Mouse (Mus musculus) gastrocnemius, postnatal 4 days (tissue): ENCODE results near the gene Dpagt1. TPM values are rescaled to one million over a fixed set of nuclear protein-coding genes. Genes with fewer than 3 reads are reported as not detected.
"Not testable (repeated sequence)": the region's sequence is repeated elsewhere in the genome, so short reads cannot be mapped to it uniquely, and the experiment has no call there.

ENCODE experiments used
- DNase-seq, 2 experiments: peaks; one replicate each; pipeline ENCODE4 v3.0.0; 2021 to 2022; ENCODE audit warnings: low spot score in 2 of 2, mixed read lengths in 2 of 2
- total RNA-seq, 2 experiments: library from RNA; stranded (reverse); gene quantifications; 2 replicates each; pipeline ENCODE4 v1.2.3; 2021

Gene Dpagt1
- total RNA-seq, 2 experiments from 2014 or later, result 18.4 to 18.8 TPM

- no peak for DNase-seq
These were observed 11.1 kb downstream of the Dpagt1 start for GRCm38 (mm10) chr9:44336964-44337363.

GRCm38 (mm10) chr9:44337436-44338169 is 11.8 kb downstream of the Dpagt1 start:
- no peak for DNase-seq

DNA sequence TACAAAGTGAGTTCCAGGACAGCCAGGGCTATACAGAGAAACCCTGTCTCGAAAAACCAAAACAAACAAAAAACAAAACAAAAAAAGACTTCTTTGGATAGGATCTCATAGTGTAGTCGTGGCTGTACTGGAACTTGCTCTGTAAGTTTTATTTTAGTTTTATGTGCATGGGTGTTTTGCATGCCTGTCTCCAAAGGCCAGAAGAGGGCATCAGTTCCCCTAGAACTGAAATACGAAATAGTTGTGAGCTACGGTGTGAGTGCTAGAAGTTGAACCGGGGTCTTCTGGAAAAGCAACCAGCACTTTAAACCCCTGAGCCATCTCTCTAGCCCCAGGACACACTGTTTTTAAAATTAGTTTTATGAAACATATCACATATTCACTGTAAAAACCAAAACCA is 12.8 kb downstream of the Dpagt1 start:
- no peak for DNase-seq

DNA sequence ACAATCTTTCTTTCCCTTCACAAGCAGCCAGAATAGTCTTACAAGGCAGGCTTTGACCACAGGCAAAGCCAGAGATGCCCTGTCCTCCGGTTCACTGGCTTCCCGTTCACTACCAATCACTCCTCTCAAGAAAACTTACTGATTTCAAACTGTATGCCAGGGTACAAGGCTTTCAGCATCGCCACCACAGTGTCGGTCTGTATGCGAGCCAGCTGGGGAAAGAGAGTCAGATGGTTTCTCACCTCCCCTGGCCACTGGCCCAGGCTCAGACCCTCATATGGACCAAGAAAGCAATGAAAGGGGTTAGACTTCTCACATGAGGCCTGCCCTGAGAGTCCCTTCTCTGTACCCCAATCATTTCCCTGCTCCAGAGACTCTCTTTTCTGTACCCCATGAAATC is 15.7 kb downstream of the Dpagt1 start:
- DNase-seq, result no peak

DNA sequence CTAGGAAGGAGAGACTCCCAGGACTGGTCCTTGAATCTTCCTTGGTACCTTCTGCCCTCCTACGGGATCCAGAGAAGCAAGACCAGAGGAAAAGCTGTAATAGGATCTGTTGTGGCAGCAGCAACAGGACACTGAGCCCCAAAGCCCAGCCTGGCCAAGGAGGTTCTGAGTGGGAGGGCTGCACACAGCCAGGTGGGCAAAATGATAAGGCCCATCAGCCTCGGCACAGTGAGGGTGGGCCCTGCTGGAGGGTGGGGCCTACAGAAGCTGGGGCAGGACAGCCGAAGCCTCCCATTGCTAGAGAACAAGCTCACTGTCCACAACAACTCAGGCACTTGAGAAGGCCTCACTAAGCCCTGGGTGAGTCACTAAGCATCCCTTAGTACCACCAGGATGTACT is 16.4 kb downstream of the Dpagt1 start:
- DNase-seq, result no peak

DNA sequence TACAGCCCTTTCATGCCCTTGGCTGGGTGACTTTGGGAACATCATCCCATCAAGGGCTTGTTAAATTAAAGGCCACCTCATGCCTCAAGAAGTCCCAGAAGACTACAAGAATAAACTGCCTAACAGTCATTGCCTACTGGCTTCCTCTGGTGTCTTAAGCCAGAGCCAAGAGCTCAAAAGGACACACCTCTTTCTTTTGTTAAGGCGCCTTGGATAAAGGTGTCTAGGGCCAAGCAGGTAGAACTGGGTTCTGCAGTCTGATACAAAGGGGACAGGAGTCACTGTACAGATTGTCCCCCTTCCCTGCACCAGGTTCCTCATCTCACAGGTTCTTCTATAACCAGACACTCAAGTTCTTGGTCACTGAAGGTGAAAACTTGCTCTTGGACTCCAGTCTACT is 16.8 kb downstream of the Dpagt1 start:
- DNase-seq, result no peak

GRCm38 (mm10) chr9:44343290-44343689 is 17.5 kb downstream of the Dpagt1 start:
- no peak for DNase-seq

- peak; percentile 80 to 92 for DNase-seq
These were observed 18.1 kb downstream of the Dpagt1 start, which contains the start of gene Hmbs for GRCm38 (mm10) chr9:44343781-44344421. Gene Hmbs (minus strand): TSS chr9:44344228.

GRCm38 (mm10) chr9:44345570-44346433 is 20.0 kb downstream of the Dpagt1 start:
- no peak for DNase-seq

GRCm38 (mm10) chr9:44347166-44347565 is 21.3 kb downstream of the Dpagt1 start:
- no peak for DNase-seq

DNA sequence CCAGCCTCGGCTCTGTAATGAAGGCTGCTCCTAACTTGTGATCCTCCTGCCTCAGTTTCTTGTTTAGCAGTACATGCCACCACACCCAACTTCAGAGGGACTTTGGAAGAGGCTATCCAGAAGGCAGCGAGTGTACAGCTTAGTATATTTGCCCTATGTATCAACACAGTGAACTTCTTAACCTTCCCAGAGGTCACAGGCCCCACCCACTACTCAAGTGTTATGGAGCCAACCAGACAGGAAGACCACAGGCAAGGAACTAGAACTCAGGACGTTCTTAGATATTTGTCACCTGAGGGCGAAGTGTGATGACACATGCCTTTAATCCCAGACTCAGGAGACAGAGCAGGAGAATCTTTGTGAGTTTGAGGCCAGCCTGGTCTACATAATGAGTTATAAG is 21.8 kb downstream of the Dpagt1 start:
- no peak for DNase-seq

DNA sequence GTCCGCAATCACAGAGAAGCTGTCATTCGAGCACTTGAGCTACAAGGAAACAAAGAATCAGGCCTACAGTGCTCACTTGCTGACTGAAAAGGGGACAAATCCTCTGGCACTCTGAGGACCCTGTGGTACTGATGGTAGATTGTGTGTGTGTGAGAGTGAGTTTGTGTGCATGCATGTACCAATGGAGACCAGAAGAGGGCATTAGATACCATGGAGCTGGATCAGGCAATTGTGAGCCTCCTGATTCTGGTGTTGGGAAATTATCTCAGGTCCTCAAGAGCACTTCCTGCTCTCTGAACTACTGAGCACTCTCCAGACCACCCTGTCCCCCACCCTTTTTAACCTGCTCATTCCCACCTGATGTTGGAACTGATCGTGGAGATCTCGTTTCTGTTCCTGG is 22.7 kb downstream of the Dpagt1 start:
- no peak for DNase-seq

DNA sequence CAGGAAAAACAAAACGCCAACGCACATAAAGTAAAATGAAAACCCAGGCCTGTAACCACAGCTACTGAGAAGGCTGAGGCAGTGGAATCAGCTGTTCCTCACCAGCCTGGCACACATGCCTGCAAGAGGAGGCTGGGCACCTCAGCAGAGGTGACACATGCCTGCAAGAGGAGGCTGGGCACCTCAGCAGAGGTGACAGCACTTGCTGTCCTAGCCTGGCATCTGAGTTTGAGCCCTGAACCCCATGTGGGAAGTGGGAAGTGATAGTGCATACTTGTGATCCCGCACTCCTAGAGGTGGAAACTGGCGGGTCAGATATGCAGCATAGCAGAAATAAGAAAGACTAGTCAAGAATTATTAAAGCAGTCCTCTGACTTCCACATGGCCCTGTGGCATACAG is 25.6 kb downstream of the Dpagt1 start:
- DNase-seq, result no peak

DNA sequence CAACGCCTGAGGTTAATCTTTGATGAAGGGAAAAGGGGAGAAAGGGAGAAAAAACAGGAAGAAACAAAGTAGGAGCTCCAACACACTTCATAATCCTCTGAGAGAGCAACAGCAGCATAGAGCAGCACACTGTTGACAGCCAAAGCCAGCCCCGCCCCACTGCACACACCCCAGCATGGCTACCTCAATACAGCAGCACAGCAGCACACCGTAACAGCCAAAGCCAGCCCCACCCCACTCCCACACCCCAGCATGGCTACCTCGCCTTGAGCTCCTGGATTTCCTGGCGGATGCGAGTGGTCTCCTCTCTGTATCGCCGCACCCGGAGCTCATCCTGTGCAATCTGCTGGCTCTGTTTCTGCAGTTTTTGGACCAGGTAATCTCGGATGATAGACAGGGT is 26.5 kb downstream of the Dpagt1 start:
- DNase-seq, result no peak

GRCm38 (mm10) chr9:44353142-44353541 is 27.3 kb downstream of the Dpagt1 start:
- DNase-seq, result no peak

DNA sequence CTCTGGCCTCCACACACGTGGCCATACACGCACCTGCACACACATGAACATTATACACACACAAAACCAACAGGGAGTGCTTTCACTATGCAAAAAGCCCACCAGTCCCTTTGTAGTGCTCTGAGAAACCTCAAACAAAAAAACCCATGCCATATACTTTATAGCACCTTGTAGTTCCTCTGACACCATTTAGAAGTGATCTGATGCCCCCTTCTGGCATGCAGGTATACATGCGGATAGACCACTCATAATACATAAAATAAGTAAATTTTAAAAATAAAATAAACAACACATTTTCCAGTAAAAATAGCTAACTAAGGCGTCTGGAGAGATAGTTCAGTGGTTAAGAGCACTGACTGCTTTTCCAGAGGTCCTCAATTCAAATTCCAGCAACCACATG is 31.4 kb downstream of the Dpagt1 start:
- no peak for DNase-seq

DNA sequence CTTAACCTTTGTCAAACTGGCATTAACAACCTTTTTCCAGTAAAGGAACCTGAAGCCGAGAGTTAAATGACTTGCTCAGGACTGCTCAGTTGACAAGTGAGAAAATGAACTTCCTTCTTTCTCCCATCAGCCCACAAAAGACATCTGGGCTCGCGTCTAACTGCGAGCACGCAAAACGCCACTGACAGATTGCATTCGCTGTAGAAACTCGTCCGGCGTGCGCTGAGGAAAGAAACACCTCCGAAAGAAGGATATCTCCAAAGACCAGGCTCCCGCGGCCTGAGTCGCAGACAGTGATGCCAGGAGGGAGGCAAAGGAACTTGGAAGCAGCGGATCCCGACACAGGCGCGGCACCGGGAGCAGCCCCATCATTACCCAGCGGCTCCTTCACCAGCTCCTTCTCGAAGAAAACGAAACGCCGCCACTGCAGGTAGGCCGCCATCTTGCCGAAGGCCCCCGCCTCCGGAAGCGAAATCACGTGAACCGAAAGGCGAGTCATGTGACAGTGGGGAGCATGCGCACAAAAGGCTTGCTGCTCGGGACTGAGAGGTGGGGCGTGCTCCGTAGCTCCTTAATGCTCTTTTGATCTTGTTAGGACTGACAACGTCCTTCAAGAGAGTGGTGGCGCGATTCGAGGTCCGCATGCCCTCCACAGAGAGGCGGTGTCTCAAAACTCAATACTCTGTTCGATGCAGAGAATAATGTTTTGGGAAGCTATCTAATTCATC is 35.5 kb downstream of the Dpagt1 start, which contains the start of gene Vps11:
Gene Vps11 (minus strand): TSS at position 481 of the 728 bp plus-strand sequence.
- DNase-seq, result peak; percentile 90 to 96

- DNase-seq, result not testable (repeated sequence)
These were observed 36.1 kb downstream of the Dpagt1 start for GRCm38 (mm10) chr9:44361931-44362330.

DNA sequence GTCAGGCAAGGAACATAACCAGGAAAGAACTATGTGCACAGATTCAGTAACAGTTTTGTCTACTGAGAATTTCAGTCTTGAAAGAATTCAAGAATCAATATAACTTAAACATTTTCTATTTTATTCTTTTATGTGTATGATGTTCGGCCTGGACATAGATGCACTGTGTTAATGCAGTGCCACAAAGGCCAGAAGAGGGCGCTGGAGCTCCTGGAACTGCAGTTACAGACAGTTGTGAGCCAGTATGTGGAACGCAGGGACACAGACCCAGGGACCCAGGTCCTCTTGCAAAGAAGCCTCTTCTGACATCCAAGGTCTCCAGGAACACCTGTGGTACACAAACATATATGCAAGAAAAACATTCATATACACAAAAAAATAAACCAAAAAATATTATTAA is 38.7 kb downstream of the Dpagt1 start:
- DNase-seq, result no peak

- no peak for DNase-seq
These were observed 47.6 kb downstream of the Dpagt1 start for GRCm38 (mm10) chr9:44373386-44373785.

- DNase-seq, result no peak
These were observed 50.3 kb downstream of the Dpagt1 start for GRCm38 (mm10) chr9:44376141-44376540.
